Mouse (Mus musculus) hindbrain, embryonic 14.5 days (tissue): ENCODE data around the gene Pnkd. TPM values are rescaled to one million over a fixed set of nuclear protein-coding genes. Genes with fewer than 3 reads are reported as not detected.

Source experiments
- ATAC-seq: fragments of 200-750 bp; cut with Nextera tagmentation; 2 replicates; pipeline ENCODE4 v1.8.0; 2017; ENCODE audit warnings: moderate number of reproducible peaks, mild to moderate bottlenecking, moderate TSS enrichment, moderate library complexity; ENCODE audit not compliant: low FRiP score
- DNase-seq: peaks from one replicate; pipeline ENCODE4 v3.0.0-alpha.2; 2015; ENCODE audit warnings: low spot score
- H3K27ac ChIP-seq: fragments of 300-500 bp; sonication (generic); 2 replicates; pipeline ENCODE4 v1.5.1; 2014; ENCODE audit warnings: mild to moderate bottlenecking, moderate library complexity
- H3K27me3 ChIP-seq: fragments of 300-500 bp; sonication (generic); 2 replicates; pipeline ENCODE4 v1.6.1; 2014; ENCODE audit warnings: mild to moderate bottlenecking, low read length, mixed read lengths; ENCODE audit not compliant: control insufficient read depth, insufficient read depth
- H3K36me3 ChIP-seq: fragments of 300-500 bp; sonication (generic); replicated peaks from 2 replicates; pipeline ENCODE4 v1.6.1; 2014; ENCODE audit not compliant: control insufficient read depth, insufficient read depth
- H3K4me1 ChIP-seq: fragments of 300-500 bp; sonication (generic); replicated peaks from 2 replicates; pipeline ENCODE4 v1.6.1; 2014; ENCODE audit warnings: antibody characterized with exemption, low read length, mixed read lengths; ENCODE audit not compliant: control insufficient read depth, insufficient read depth
- H3K4me2 ChIP-seq: fragments of 300-500 bp; sonication (generic); replicated peaks from 2 replicates; pipeline ENCODE4 v1.6.1; 2014; ENCODE audit warnings: mild to moderate bottlenecking, moderate library complexity
- H3K4me3 ChIP-seq: fragments of 300-500 bp; sonication (generic); replicated peaks from 2 replicates; pipeline ENCODE4 v1.5.1; 2014; ENCODE audit warnings: mild to moderate bottlenecking, low read length
- H3K9ac ChIP-seq: fragments of 300-500 bp; sonication (generic); 2 replicates; pipeline ENCODE4 v1.6.1; 2014
- H3K9me3 ChIP-seq: fragments of 300-500 bp; sonication (generic); 2 replicates; pipeline ENCODE4 v1.6.1; 2016; ENCODE audit warnings: low read length; ENCODE audit not compliant: control insufficient read depth
- WGBS: fragments of 180-500 bp; shearing (Covaris S2); extraction: QIAGEN DNeasy Blood & Tissue Kit; methylation state at CpG from one replicate; pipeline ENCODE4 v1.1.7; 2014; 5-methylcytosine and 5-hydroxymethylcytosine counted together
- polyA plus RNA-seq: library from polyadenylated mRNA; unstranded; fragments of >200 nt; fragmentation: Nextera tagmentation; extraction: Ambion mirVana; gene quantifications from 2 replicates; pipeline ENCODE4 v1.2.1, GENCODE M21; 2014

The Pnkd gene
- polyA plus RNA-seq, 1 experiment from 2014 or later: 146 TPM

DNA sequence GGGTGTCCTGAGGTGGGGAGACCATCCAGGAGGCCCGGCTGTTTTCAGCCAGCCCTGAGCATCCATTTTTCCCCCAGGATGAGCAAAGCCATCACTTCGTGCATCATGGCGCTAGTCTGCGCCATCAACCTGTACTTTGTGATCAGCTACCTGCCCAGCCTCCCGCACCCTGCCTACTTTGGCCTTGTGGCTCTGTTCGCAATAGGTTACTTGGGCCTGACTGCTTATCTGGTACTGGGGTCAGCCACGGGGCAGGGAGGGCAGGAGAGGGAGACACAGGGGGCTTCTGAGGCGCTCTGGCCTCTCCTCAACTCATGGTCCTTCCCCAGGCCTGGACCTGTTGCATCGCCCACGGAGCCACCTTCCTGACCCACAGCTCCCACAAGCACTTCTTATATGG lies 100.3 kb downstream of the Pnkd start:
- Histone ChIP-seq H3K36me3 (no peaks in the 10 kb centered on the region), H3K27ac (no peak overlapping the region), H3K9me3 (no peaks in the 10 kb centered on the region), H3K27me3 (peaks cover 7% of the 10 kb centered on the region), H3K4me1 (no peaks in the 10 kb centered on the region), H3K4me3 (no peak overlapping the region), H3K9ac (no peak overlapping the region), H3K4me2 (no peak overlapping the region)
- 95% methylated on average over 10 of the region's 10 CpGs for WGBS
- no peak for DNase-seq
- no peak for ATAC-seq

DNA sequence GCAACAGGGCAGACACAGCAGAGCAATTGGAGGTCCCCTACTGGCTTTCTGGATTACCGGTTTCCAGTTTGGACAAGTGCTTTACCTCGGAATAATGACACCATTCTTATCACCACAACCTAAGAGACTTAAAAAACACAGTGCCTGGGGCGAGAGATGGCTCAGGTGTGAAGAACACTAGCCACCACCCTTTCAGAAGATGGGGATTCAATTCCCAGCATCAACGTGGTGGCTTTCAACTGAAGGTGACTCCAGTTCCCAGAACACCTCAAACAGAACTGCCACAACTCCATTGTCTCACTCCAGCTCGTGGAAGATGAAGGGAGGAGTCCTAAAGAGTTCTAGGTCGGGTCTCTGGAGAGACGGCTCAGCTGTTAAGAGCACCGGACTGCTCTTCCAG lies 100.8 kb downstream of the Pnkd start:
- H3K27ac ChIP-seq: no peak overlapping the region
- H3K4me3 ChIP-seq: no peak overlapping the region
- no peak overlapping the region for H3K9ac ChIP-seq
- H3K36me3 ChIP-seq: no peaks in the 10 kb centered on the region
- ATAC-seq (no peak), DNase-seq (no peak)
- no peaks in the 10 kb centered on the region for H3K4me1 ChIP-seq
- peaks cover 12% of the 10 kb centered on the region for H3K27me3 ChIP-seq
- WGBS: 88% methylated on average over 8 of the region's 8 CpGs
- no peak overlapping the region for H3K4me2 ChIP-seq
- H3K9me3 ChIP-seq: no peaks in the 10 kb centered on the region

DNA sequence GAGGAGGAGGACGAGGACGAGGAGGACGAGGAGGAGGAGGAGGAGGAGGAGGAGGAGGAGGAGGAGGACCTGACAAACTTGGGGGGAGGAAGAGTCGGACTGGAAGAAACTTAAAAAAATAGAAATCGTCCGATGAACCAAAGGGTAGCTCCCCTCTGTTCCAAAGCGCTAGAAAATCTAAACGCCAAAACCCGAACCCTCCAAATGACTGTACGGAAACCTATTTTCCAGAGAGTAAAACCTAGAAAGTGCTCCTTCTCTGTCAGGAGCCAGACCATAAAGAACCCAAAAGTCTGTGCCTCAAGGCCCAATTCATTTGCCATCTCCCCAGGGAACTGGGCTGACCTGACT lies 101.6 kb downstream of the Pnkd start:
- ATAC-seq (no peak), DNase-seq (no peak)
- peak overlapping the region; percentile 91 for H3K27ac ChIP-seq
- H3K9me3 ChIP-seq: no peaks in the 10 kb centered on the region
- H3K4me2 ChIP-seq: peak overlapping the region; percentile 59
- 0 out of 2 replicates have a peak, but pooled peaks cover 3% of the 10 kb centered on the region for H3K4me1 ChIP-seq
- H3K27me3 ChIP-seq: peaks cover 15% of the 10 kb centered on the region
- H3K9ac ChIP-seq: peak overlapping the region; percentile 62
- peak overlapping the region; percentile 53 for H3K4me3 ChIP-seq
- H3K36me3 ChIP-seq: no peaks in the 10 kb centered on the region
- WGBS: 61% methylated on average over 7 of the region's 10 CpGs

DNA sequence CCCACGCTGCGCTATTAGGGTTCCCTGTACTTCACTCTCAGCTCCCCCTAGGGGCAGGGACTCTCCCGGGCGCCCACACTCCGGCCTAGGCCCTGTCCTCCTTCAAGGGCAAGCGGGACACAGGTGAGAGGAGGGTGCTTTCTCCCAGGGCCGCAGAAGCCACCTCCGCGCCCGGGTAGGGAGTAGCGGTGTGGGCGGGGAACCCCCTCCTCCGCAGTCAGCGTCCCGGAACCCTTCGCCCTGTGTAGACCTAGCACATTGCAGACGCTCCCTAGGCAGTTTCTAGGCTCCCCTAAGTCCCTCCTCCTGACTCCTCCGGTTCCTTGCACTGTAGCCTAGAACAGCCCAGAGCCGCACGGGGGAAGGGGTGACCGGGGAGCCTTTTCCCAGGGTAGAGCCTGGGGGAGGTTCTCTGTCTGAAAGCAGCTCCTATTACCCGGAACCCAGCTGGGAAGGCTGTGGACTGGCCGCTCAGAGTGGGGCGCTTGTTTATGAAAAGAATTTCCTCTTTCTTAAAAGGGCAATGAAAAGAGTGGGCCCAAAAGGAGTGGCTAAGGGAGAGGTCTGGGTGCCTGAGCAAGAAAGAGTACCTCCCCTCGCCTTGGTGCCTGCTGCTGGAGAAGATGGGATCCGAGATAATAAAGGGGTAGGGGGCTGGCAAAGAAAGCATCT lies 102.1 kb downstream of the Pnkd start:
- Histone ChIP-seq H3K4me1 (0 out of 2 replicates have a peak, but pooled peaks cover 3% of the 10 kb centered on the region), H3K27ac (peak overlapping the region; percentile 91), H3K9me3 (no peaks in the 10 kb centered on the region), H3K4me3 (peak overlapping the region; percentile 53), H3K9ac (peak overlapping the region; percentile 62), H3K27me3 (peaks cover 15% of the 10 kb centered on the region), H3K36me3 (no peaks in the 10 kb centered on the region), H3K4me2 (peak overlapping the region; percentile 59)
- under 1% methylated on average over 25 of the region's 26 CpGs for WGBS
- DNase-seq: peak; percentile 96
- ATAC-seq: peak; percentile 91

DNA sequence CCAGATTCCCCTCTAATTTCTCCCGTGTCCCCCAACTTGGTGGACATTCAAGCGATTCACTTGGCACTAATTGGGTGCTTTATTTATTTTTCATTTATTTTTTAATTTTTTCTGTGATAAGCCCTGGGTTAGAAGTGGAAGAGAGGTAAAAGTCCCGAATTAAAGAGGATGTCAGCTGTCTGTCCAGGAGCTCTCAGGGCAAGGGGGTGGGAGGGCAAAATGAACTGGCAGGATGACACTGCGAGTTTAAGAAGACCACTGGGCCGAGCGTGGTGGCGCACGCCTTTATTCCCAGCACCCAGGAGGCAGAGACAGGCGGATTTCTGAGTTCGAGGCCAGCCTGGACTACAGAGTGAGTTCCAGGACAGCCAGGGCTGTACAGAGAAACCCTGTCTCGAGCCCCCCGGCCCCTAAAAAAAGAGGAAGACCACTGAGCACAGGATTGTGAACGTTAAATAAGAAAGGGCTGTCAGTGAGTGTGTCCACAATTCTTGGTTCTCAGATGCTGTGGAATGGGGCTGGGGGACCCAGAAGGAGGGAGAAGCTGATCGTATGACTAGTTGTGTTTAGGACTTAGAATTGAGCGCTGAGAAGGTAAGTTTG lies 102.8 kb downstream of the Pnkd start:
- Histone ChIP-seq H3K4me1 (peaks cover 9% of the 10 kb centered on the region), H3K36me3 (no peaks in the 10 kb centered on the region), H3K9me3 (no peaks in the 10 kb centered on the region), H3K9ac (peak overlapping the region; percentile 62; the same call in 1 of the 2 replicates), H3K4me2 (peak overlapping the region; percentile 59), H3K4me3 (peak overlapping the region; percentile 53), H3K27me3 (peaks cover 15% of the 10 kb centered on the region), H3K27ac (peak overlapping the region; percentile 91)
- ATAC-seq (no peak), DNase-seq (no peak)
- 50% methylated on average over 15 of the region's 15 CpGs for WGBS

DNA sequence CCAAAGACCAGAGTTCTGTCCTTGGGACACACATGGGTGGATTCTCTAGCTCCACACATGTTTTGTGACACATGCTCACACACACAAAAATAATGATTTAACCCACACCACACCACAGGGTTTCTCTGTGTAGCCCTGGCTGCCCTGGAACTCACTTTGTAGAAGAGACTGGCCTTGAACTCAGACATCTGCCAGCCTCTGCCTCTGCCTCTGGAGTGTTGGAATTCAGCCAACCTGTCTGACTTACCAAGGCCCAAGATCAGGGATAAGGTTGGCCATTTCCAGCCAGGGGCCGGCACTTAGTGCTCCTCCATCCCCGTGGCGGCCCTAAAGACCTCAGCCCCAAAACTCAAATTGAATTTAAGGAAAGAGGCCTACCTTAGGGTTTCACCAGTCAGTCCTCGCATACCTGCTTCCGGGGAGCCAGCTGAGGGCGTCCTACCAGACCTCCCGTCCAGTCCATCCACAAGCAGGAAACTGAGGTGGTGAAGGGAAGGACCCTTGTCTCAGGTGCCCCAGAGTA lies 103.7 kb downstream of the Pnkd start:
- ATAC-seq (no peak), DNase-seq (no peak)
- Histone ChIP-seq H3K4me1 (peaks cover 17% of the 10 kb centered on the region), H3K4me2 (no peak overlapping the region), H3K36me3 (no peaks in the 10 kb centered on the region), H3K9ac (no peak overlapping the region), H3K4me3 (no peak overlapping the region), H3K9me3 (no peaks in the 10 kb centered on the region), H3K27ac (no peak overlapping the region), H3K27me3 (peaks cover 15% of the 10 kb centered on the region)
- WGBS: 86% methylated on average over 7 of the region's 7 CpGs

DNA sequence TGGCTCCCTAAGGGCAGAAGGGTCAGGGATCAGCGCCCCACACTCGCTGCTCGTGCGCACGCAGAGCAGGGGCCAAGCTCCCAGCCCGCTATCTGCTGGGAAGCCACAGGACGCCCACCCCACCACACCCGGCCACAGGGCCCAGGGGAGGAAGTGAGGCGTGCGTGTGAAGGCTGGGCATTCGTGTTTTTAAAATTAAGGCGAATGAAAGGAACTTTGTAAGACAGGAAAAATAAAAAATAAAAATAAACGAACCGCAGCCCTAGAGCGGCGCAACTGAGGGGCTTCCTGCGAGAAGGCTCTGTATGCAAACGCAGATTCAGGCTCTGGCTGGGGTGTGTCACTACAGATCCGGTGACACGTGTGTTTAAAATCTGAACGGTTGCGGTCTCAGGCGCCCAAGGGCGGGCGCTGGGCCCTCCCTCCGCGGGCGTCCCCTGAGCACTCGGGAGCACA lies 105.1 kb downstream of the Pnkd start:
- Histone ChIP-seq H3K27me3 (peaks cover 15% of the 10 kb centered on the region), H3K4me1 (peaks cover 17% of the 10 kb centered on the region), H3K27ac (no peak overlapping the region; the same call in 1 of the 2 replicates), H3K4me3 (no peak overlapping the region), H3K36me3 (peaks cover 7% of the 10 kb centered on the region; the same call in 1 of the 2 replicates), H3K9ac (0 out of 2 replicates have a peak overlapping the region, but pooled peaks have one; percentile 11), H3K9me3 (no peaks in the 10 kb centered on the region), H3K4me2 (peak overlapping the region; percentile 95)
- DNase-seq (no peak), ATAC-seq (no peak)
- WGBS: 6% methylated on average over 29 of the region's 29 CpGs

DNA sequence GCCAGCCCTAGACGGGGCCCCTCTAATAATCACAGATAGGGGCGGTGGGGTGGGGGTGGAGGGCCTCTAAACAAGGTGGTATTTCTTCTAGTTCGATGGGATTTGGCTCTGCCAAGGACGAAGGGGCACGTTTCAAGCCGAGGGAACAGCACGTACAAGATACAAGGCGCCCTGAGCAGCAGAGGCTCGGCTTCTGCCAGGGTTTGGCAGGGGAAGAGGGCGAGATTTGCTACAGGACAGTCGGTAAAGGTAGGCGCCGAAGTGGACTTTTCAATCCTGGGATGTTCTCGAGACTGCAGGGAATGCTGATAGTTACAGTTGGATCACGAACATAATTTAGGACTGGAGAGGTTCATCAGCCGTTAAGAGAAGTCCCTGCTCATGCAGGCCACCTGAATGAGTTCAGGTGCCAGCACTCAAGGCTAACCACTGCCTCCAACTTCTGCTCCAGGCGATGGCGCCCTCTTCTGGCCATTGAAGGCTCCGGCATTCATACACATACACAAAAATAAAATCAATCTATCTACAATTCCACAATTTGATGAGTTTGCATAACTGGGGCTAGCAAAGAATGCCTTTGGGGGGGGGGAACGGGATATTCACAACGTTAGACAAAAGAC lies 105.7 kb downstream of the Pnkd start:
- no peaks in the 10 kb centered on the region for H3K9me3 ChIP-seq
- no peak overlapping the region for H3K9ac ChIP-seq
- WGBS: 8% methylated on average over 21 of the region's 21 CpGs
- peak overlapping the region; percentile 95 for H3K4me2 ChIP-seq
- peaks cover 15% of the 10 kb centered on the region for H3K27me3 ChIP-seq
- DNase-seq: peak; percentile 31
- ATAC-seq: no peak
- H3K27ac ChIP-seq: no peak overlapping the region; the same call in 1 of the 2 replicates
- H3K4me3 ChIP-seq: peak overlapping the region; percentile 91; the same call in 1 of the 2 replicates
- H3K4me1 ChIP-seq: peaks cover 17% of the 10 kb centered on the region
- peaks cover 12% of the 10 kb centered on the region; the same call in 1 of the 2 replicates for H3K36me3 ChIP-seq
